Mouse (Mus musculus) lung, embryonic 15.5 days (tissue): ENCODE measurements around the gene Npm3. TPM values are rescaled to one million over a fixed set of nuclear protein-coding genes. Genes with fewer than 3 reads are reported as not detected.

Experiments used
- ATAC-seq: fragments of 200-750 bp; cut with Nextera tagmentation; 2 replicates; pipeline ENCODE4 v1.8.0; 2017; ENCODE audit warnings: moderate number of reproducible peaks, borderline replicate concordance; ENCODE audit not compliant: low FRiP score, low TSS enrichment; ENCODE audit errors: extremely low read depth
- H3K27ac ChIP-seq: fragments of 300-500 bp; sonication (generic); 2 replicates; pipeline ENCODE4 v1.5.1; 2015; ENCODE audit warnings: moderate library complexity, mild to moderate bottlenecking, inconsistent platforms
- H3K27me3 ChIP-seq: fragments of 300-500 bp; sonication (generic); 2 replicates; pipeline ENCODE4 v1.6.1; 2015; ENCODE audit warnings: inconsistent platforms
- H3K36me3 ChIP-seq: fragments of 300-500 bp; sonication (generic); 2 replicates; pipeline ENCODE4 v1.6.1; 2015; ENCODE audit warnings: inconsistent platforms
- H3K4me1 ChIP-seq: fragments of 300-500 bp; sonication (generic); 2 replicates; pipeline ENCODE4 v1.6.1; 2015; ENCODE audit warnings: inconsistent platforms
- H3K4me2 ChIP-seq: fragments of 300-500 bp; sonication (generic); 2 replicates; pipeline ENCODE4 v1.6.1; 2015; ENCODE audit warnings: inconsistent platforms, mild to moderate bottlenecking, moderate library complexity
- H3K4me3 ChIP-seq: fragments of 300-500 bp; sonication (generic); 2 replicates; pipeline ENCODE4 v1.5.1; 2015; ENCODE audit warnings: mild to moderate bottlenecking, inconsistent platforms
- H3K9ac ChIP-seq: fragments of 300-500 bp; sonication (generic); 2 replicates; pipeline ENCODE4 v1.6.1; 2015; ENCODE audit warnings: inconsistent platforms
- H3K9me3 ChIP-seq: fragments of 300-500 bp; sonication (generic); 2 replicates; pipeline ENCODE4 v1.6.1; 2016; ENCODE audit warnings: inconsistent platforms
- WGBS: fragments of 180-500 bp; shearing (Covaris S2); methylation state at CpG from one replicate; pipeline ENCODE4 v1.1.7; 2015; 5-methylcytosine and 5-hydroxymethylcytosine counted together
- polyA plus RNA-seq: library from polyadenylated mRNA; unstranded; fragments of >200 nt; fragmentation: Nextera tagmentation; extraction: Ambion mirVana; gene quantifications from 2 replicates; pipeline ENCODE4 v1.2.1, GENCODE M21; 2015

Gene Npm3
- polyA plus RNA-seq, 1 experiment from 2014 or later, result 17.2 TPM

DNA sequence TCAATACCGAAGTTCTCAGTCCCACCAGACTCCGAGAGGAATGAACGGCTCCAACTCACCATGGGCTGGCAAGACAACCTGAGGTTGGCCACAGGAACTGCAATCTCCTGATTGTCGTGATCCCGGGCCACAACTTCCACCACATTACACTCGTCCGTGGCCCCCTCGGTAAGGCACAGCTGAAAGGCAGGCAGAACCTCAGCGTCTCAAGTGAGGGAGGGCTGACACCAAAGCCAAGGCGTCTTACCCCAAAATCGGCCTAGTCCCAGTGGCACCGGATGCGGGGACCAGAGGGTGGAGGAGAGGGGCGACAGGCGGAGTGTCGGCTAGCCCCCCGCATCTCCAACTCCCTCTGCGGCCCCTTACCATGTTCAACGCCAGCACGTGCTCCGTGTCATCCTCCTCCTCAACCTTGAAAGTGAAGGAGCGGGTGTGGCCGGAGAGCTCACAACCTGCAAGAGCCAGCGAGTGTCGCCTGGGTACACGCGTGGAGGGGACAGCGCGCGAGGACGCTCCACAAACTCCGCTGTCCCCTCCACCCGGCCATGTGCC lies 624 bp downstream of the Npm3 start:
- Histone ChIP-seq H3K27me3 (peaks cover 29% of the 10 kb centered on the region), H3K36me3 (peaks cover 23% of the 10 kb centered on the region), H3K4me3 (peak overlapping the region; percentile 92), H3K27ac (peak overlapping the region; percentile 44; the same call in 1 of the 2 replicates), H3K4me1 (peaks cover 35% of the 10 kb centered on the region), H3K4me2 (peak overlapping the region; percentile 91), H3K9ac (peak overlapping the region; percentile 86), H3K9me3 (no peaks in the 10 kb centered on the region)
- ATAC-seq, result peak; percentile 36; the same call in 1 of the 2 replicates
- 1% methylated on average over 33 of the region's 33 CpGs for WGBS

- 34% methylated on average over 9 of the region's 9 CpGs for whole genome bisulfite sequencing
- Histone ChIP-seq H3K27ac (no peak overlapping the region), H3K4me1 (peaks cover 37% of the 10 kb centered on the region), H3K4me3 (peak overlapping the region; percentile 92), H3K9me3 (no peaks in the 10 kb centered on the region), H3K4me2 (peak overlapping the region; percentile 91), H3K9ac (peak overlapping the region; percentile 86; the same call in 1 of the 2 replicates), H3K27me3 (peaks cover 35% of the 10 kb centered on the region), H3K36me3 (peaks cover 19% of the 10 kb centered on the region)
- ATAC-seq, result peak; percentile 15; the same call in 1 of the 2 replicates
Measured at GRCm38 (mm10) chr19:45748206-45748605, 1.2 kb downstream of the Npm3 start.

GRCm38 (mm10) chr19:45747028-45747867 lies 2.1 kb downstream of the Npm3 start:
- WGBS, result 12% methylated on average over 11 of the region's 11 CpGs
- Histone ChIP-seq H3K27ac (no peak overlapping the region), H3K4me2 (no peak overlapping the region), H3K4me1 (peaks cover 44% of the 10 kb centered on the region), H3K27me3 (peaks cover 43% of the 10 kb centered on the region), H3K36me3 (peaks cover 11% of the 10 kb centered on the region), H3K9me3 (no peaks in the 10 kb centered on the region), H3K4me3 (no peak overlapping the region), H3K9ac (no peak overlapping the region)
- no peak for ATAC-seq

DNA sequence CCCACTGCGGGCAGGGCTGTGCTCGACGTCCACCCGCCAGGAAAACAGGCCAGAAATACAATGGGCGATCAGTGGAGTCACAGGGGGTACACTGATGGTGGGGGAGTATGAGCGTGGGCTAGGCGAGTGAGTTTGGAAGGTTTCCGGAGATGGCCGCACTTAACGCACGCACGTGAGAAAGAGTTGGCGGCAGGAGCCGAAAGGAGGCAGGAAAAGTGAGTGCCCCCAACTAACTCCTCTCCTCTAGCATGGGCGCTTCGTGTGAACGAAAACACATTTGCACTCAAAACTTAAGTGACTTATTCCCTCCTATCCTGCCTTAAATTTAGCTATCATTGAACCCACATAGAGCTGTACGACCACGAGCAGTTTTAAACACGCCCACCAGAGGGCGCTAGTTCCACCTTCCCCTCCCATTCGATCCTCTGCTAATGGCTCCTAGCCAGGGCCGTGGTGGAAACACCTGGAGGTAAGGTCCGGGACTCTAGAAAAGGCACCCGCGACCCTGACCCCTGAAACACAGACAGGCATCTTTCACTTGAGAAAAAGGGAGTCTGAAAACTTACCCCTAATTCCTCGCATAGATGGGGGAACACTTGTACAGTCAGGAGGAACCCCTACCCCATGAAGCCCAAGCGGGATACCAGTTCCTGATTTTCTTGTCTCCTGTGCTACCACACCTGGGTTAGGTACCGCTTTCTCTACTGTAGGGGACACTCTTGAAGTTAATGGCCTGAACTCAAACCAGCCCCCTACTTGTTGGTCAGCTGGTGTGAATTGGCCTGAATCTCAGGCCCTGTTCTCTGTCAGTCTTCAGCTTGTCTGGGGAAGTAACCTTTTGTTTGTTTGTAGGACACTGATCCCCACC lies 3.0 kb downstream of the Npm3 start:
- H3K27me3 ChIP-seq, result peaks cover 52% of the 10 kb centered on the region
- H3K4me1 ChIP-seq, result peaks cover 53% of the 10 kb centered on the region
- 0 out of 2 replicates have a peak overlapping the region, but pooled peaks have one; percentile 16 for H3K9ac ChIP-seq
- no peaks in the 10 kb centered on the region for H3K9me3 ChIP-seq
- 11% methylated on average over 29 of the region's 29 CpGs for WGBS
- H3K36me3 ChIP-seq, result peaks cover 3% of the 10 kb centered on the region; the same call in 1 of the 2 replicates
- no peak for ATAC-seq
- H3K4me3 ChIP-seq, result peak overlapping the region; percentile 5; the same call in 1 of the 2 replicates
- H3K4me2 ChIP-seq, result peak overlapping the region; percentile 37
- H3K27ac ChIP-seq, result no peak overlapping the region

DNA sequence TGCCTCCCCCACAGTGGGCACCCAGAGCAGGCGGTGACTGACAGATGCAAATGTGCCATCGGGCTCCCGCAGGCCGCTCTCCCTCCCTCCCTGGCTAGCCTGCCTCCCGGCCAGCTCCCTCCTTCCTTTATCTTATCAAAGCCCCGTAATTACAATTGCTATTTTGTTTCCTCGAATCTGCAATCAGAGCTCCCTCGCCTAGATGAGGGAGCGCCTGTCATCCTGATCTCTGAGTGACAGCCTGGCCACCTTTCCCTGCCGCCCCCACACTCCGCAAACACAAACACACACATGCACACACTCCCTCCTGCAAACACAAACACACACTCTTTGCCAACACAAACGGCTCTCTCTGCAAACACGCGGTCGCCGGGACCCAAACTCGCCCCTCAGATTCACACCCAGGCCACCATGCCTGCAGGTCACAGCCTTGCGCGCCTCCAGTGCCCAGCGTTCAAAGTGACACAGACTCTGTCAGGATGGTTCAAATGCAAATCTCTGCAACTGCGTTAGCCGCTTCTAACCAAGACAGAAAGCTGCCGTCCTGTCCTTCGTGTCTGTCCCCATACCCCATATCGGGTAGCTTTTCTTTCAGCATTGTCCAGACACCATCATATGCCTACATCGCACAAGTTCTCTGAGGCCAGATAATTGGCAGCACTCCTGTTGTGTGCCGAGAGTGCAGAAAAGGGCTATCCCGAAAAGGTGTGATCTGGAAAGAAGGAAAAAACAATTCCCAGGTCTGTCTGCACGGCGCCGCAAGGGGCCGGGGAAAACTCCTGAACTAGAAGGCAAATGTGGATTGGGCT lies 3.8 kb downstream of the Npm3 start:
- Histone ChIP-seq H3K9ac (peak overlapping the region; percentile 16; the same call in 1 of the 2 replicates), H3K4me2 (peak overlapping the region; percentile 37)

GRCm38 (mm10) chr19:45743619-45744018 lies 5.8 kb downstream of the Npm3 start:
- Histone ChIP-seq H3K4me1 (peaks cover 47% of the 10 kb centered on the region), H3K27me3 (peaks cover 77% of the 10 kb centered on the region), H3K4me3 (peak overlapping the region; percentile 46), H3K4me2 (peak overlapping the region; percentile 93), H3K9ac (no peak overlapping the region), H3K27ac (no peak overlapping the region), H3K36me3 (no peaks in the 10 kb centered on the region), H3K9me3 (no peaks in the 10 kb centered on the region)
- 20% methylated on average over 7 of the region's 7 CpGs for WGBS
- no peak for ATAC-seq

More for the DNA sequence above, 3.8 kb downstream of the Npm3 start:
- Histone ChIP-seq H3K27me3 (peaks cover 59% of the 10 kb centered on the region), H3K4me1 (peaks cover 53% of the 10 kb centered on the region), H3K9me3 (no peaks in the 10 kb centered on the region), H3K4me3 (peak overlapping the region; percentile 5; the same call in 1 of the 2 replicates), H3K36me3 (no peaks in the 10 kb centered on the region), H3K27ac (no peak overlapping the region)
- 7% methylated on average over 32 of the region's 32 CpGs for WGBS
- ATAC-seq, result no peak

- Histone ChIP-seq H3K4me2 (peak overlapping the region; percentile 93), H3K4me3 (peak overlapping the region; percentile 46), H3K4me1 (peaks cover 42% of the 10 kb centered on the region), H3K27ac (no peak overlapping the region), H3K36me3 (no peaks in the 10 kb centered on the region), H3K9me3 (no peaks in the 10 kb centered on the region), H3K9ac (no peak overlapping the region), H3K27me3 (peaks cover 83% of the 10 kb centered on the region)
- 2% methylated on average over 21 of the region's 44 CpGs for WGBS
- no peak for ATAC-seq
Measured at GRCm38 (mm10) chr19:45742984-45743575, 6.3 kb downstream of the Npm3 start.

GRCm38 (mm10) chr19:45742218-45742983 lies 7.0 kb downstream of the Npm3 start, which contains the start of gene Fgf8:
TSS of gene Fgf8 (minus strand) at chr19:45742915.
- peak within 1 kb of the TSS; percentile 46 for H3K4me3 ChIP-seq
- no peaks in the 10 kb centered on the region for H3K9me3 ChIP-seq
- peak within 1 kb of the TSS; percentile 18; the same call in 1 of the 2 replicates for H3K9ac ChIP-seq
- WGBS, result 3% methylated on average over 51 of the region's 68 CpGs
- no peaks in the 10 kb centered on the region for H3K36me3 ChIP-seq
- no peak for ATAC-seq
- H3K4me2 ChIP-seq, result peak within 1 kb of the TSS; percentile 93
- peaks cover 90% of the 10 kb centered on the region for H3K27me3 ChIP-seq
- H3K4me1 ChIP-seq, result peaks cover 42% of the 10 kb centered on the region
- no peak within 1 kb of the TSS for H3K27ac ChIP-seq

GRCm38 (mm10) chr19:45741431-45742217 lies 7.8 kb downstream of the Npm3 start:
- Histone ChIP-seq H3K4me1 (peaks cover 44% of the 10 kb centered on the region), H3K9ac (no peak overlapping the region)

More at GRCm38 (mm10) chr19:45741431-45742217, 7.8 kb downstream of the Npm3 start:
- Histone ChIP-seq H3K4me2 (peak overlapping the region; percentile 93), H3K27ac (no peak overlapping the region), H3K36me3 (no peaks in the 10 kb centered on the region), H3K27me3 (peaks cover 96% of the 10 kb centered on the region), H3K9me3 (no peaks in the 10 kb centered on the region), H3K4me3 (peak overlapping the region; percentile 46; the same call in 1 of the 2 replicates)
- WGBS, result 2% methylated on average over 45 of the region's 45 CpGs
- no peak for ATAC-seq
